Mouse (Mus musculus) heart, embryonic 16.5 days (tissue): ENCODE measurements around the gene Gm42420. TPM values are rescaled to one million over a fixed set of nuclear protein-coding genes. Genes with fewer than 3 reads are reported as not detected.

Experiments used
- ATAC-seq: fragments of 200-750 bp; cut with Nextera tagmentation; replicated peaks from 2 replicates; pipeline ENCODE4 v1.8.0; 2017; ENCODE audit warnings: moderate number of reproducible peaks; ENCODE audit not compliant: insufficient read depth, low FRiP score; ENCODE audit errors: extremely low read depth
- H3K27ac ChIP-seq: fragments of 300-500 bp; sonication (generic); 2 replicates; pipeline ENCODE4 v1.5.1; 2014; ENCODE audit warnings: mild to moderate bottlenecking, low read length, control low read depth, moderate library complexity
- H3K27me3 ChIP-seq: fragments of 300-500 bp; sonication (generic); 2 replicates; pipeline ENCODE4 v1.6.1; 2014; ENCODE audit warnings: low read length, mixed read lengths; ENCODE audit not compliant: control insufficient read depth, insufficient read depth
- H3K36me3 ChIP-seq: fragments of 300-500 bp; sonication (generic); 2 replicates; pipeline ENCODE4 v1.6.1; 2014; ENCODE audit not compliant: control insufficient read depth, insufficient read depth
- H3K4me1 ChIP-seq: fragments of 300-500 bp; sonication (generic); 2 replicates; pipeline ENCODE4 v1.6.1; 2014; ENCODE audit warnings: low read length, mixed read lengths; ENCODE audit not compliant: control insufficient read depth, insufficient read depth
- H3K4me2 ChIP-seq: fragments of 300-500 bp; sonication (generic); 2 replicates; pipeline ENCODE4 v1.6.1; 2014; ENCODE audit warnings: low read depth, mild to moderate bottlenecking, control low read depth, low read length
- H3K4me3 ChIP-seq: fragments of 300-500 bp; sonication (generic); 2 replicates; pipeline ENCODE4 v1.5.1; 2014; ENCODE audit warnings: mild to moderate bottlenecking, control low read depth, low read length
- H3K9ac ChIP-seq: fragments of 300-500 bp; sonication (generic); 2 replicates; pipeline ENCODE4 v1.6.1; 2014; ENCODE audit warnings: low read length, control low read depth
- H3K9me3 ChIP-seq: fragments of 300-500 bp; sonication (generic); replicated peaks from 2 replicates; pipeline ENCODE4 v1.6.1; 2016; ENCODE audit warnings: low read length; ENCODE audit not compliant: control insufficient read depth
- WGBS: fragments of 180-500 bp; shearing (Covaris S2); extraction: QIAGEN DNeasy Blood & Tissue Kit; methylation state at CpG from one replicate; pipeline ENCODE4 v1.1.7; 2014; 5-methylcytosine and 5-hydroxymethylcytosine counted together
- polyA plus RNA-seq: library from polyadenylated mRNA; unstranded; fragments of >200 nt; fragmentation: Nextera tagmentation; extraction: Ambion mirVana; gene quantifications from 2 replicates; pipeline ENCODE4 v1.2.1, GENCODE M21; 2015

Gene Gm42420
- polyA plus RNA-seq = 3.2 TPM in 1 of 2 replicates, not detected in the other

DNA sequence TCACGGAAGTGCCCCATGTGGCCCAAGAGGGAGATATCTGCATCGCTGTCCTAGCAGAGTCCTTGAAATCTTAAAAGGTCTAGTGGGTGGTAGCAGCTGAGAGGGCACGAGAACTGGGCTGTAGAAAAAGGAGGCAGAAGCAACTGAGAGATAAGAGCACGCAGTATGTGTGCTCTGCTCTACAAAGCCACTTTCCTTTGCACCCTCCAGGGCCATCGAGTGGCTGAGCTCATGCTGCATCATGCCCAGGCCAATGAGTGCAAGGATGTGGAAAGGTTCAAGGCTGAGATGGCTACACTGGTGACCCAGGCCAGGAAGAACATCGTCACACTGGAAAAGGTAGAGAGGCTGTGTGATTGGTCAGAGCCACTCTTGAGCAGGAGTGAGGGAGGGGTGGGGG is at the start of gene Gm42420:
Gm42420 (plus strand) TSS at position 237 of the 400 bp plus-strand sequence.
- WGBS = 73% methylated on average over 6 of the region's 6 CpGs
- no peak within 1 kb of the TSS for H3K9ac ChIP-seq
- no peaks in the 10 kb centered on the region for H3K27me3 ChIP-seq
- H3K36me3 ChIP-seq = peaks cover 38% of the 10 kb centered on the region
- no peaks in the 10 kb centered on the region for H3K4me1 ChIP-seq
- ATAC-seq = no peak
- H3K27ac ChIP-seq = no peak within 1 kb of the TSS
- H3K4me2 ChIP-seq = no peak within 1 kb of the TSS
- 0 out of 2 replicates have a peak, but pooled peaks cover 3% of the 10 kb centered on the region for H3K9me3 ChIP-seq
- H3K4me3 ChIP-seq = no peak within 1 kb of the TSS

DNA sequence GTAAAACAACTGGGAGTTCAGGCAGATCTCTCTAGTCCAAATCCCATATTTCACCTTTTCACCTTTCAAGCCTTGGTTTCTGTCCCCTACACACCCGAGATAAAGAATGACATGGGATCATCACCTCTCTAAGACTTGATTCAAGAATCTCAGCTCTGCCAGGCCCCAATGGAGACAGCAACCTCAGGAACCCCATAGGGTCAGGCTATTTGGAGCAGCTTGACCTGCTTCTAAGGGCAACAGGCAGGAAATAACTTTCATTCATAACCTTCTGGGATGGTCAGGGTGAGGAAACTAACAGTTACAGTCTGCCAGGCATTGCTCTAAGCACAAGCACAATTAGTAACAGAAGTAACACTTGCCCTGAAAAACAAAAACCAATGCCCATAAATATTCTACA is 48.9 kb upstream of the Gm42420 start:
- H3K27ac ChIP-seq = no peak overlapping the region
- ATAC-seq = no peak
- H3K4me3 ChIP-seq = no peak overlapping the region
- peaks cover 4% of the 10 kb centered on the region for H3K9me3 ChIP-seq
- no peaks in the 10 kb centered on the region for H3K27me3 ChIP-seq
- no peaks in the 10 kb centered on the region for H3K36me3 ChIP-seq
- H3K9ac ChIP-seq = no peak overlapping the region
- WGBS = 38% methylated on average over 1 of the region's 1 CpGs
- H3K4me1 ChIP-seq = peaks cover 20% of the 10 kb centered on the region
- H3K4me2 ChIP-seq = no peak overlapping the region

DNA sequence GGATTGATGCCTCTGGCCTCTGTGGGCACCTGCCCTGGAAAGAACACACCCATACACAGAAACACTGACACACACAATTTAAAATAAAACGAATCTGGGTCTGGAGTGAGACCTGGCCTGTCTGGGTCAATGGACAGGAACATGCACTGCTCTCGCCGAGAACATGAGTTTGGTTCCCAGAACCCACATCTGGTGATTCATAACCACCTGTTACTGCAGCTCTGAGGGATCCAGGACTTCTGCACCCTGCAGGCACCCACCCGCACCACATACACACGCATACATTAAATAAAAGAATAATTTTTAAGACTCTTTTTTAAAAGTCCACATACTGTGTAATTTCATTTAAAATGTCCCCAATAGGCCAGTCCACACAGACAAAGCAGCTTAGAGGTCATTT is 48.3 kb upstream of the Gm42420 start:
- Histone ChIP-seq H3K4me3 (no peak overlapping the region), H3K4me2 (no peak overlapping the region), H3K27me3 (no peaks in the 10 kb centered on the region), H3K9me3 (peaks cover 4% of the 10 kb centered on the region), H3K27ac (no peak overlapping the region), H3K36me3 (no peaks in the 10 kb centered on the region), H3K9ac (no peak overlapping the region), H3K4me1 (peaks cover 21% of the 10 kb centered on the region)
- ATAC-seq = no peak
- 93% methylated on average over 5 of the region's 5 CpGs for WGBS

DNA sequence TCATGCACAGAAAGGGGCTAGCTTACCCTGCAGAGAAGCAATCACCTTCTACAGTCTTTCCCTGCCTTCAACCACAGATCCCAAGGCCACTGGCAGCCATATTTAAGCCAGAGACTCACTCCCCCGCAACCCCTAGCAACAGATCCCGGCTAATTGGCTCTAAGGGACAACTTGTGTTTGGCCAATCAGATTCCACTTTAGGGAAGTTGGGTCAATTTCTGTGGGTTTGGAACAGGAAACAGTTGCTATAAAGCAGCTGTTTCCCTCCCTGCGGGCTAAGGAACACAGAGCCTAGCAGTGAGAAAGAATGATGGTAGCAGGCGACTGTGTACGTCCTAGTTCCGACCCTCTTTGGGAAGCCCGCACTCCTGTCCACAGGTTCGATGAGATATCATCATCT is 47.3 kb upstream of the Gm42420 start:
- Histone ChIP-seq H3K36me3 (no peaks in the 10 kb centered on the region), H3K9ac (no peak overlapping the region), H3K4me1 (peaks cover 29% of the 10 kb centered on the region), H3K4me2 (no peak overlapping the region), H3K27ac (peak overlapping the region; percentile 5; the same call in 1 of the 2 replicates), H3K4me3 (no peak overlapping the region), H3K27me3 (no peaks in the 10 kb centered on the region), H3K9me3 (peaks cover 4% of the 10 kb centered on the region)
- 67% methylated on average over 8 of the region's 8 CpGs for WGBS
- no peak for ATAC-seq

DNA sequence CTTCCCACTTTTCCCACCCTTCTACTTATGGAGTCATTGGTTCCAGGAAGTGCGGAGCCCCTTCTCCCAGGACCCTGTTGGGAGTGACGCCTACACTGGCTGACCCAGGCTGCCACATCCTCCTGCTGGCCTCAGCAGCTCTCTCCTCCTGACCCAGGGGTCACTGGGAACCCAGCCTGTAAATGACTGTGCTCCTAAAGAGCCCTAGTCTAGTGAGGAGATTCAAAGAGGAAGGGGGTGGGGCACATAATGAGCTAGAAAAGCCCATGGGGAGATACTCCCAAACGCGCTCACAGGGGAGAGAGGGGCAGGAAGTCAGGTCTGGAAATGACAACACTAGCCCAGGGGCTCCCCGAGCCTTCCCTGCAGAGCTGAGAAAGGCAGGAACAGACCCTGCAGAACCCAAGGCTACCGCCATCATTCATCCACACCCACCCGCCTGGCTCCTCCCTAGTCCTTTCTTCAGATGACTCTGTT is 45.8 kb upstream of the Gm42420 start:
- peak; percentile 53 for ATAC-seq

DNA sequence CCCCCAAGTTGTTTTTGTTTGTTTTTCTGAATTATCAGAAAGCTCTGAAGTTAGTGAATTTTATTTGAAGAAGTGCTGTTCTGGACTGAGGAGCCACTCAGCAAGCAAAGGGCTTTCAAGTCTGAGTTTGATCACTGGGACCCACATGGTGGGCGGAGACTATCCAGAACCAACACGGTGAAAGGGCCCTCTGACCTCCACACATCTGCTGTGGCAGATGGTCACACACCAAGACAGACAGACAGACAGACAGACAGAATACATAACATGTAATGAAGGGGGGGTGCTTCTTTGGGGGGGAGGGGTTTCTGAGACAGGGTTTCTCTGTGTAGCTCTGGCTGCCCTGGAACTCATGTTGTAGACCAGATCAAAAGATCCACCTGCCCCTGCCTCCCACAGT is 45.0 kb upstream of the Gm42420 start:
- WGBS = 44% methylated on average over 2 of the region's 2 CpGs
- no peak overlapping the region; the same call in 1 of the 2 replicates for H3K4me2 ChIP-seq

More for the DNA sequence above, 45.8 kb upstream of the Gm42420 start:
- no peak overlapping the region for H3K9ac ChIP-seq
- no peaks in the 10 kb centered on the region for H3K27me3 ChIP-seq
- peak overlapping the region; percentile 35; the same call in 1 of the 2 replicates for H3K4me2 ChIP-seq
- H3K36me3 ChIP-seq = no peaks in the 10 kb centered on the region
- 20% methylated on average over 7 of the region's 7 CpGs for WGBS
- peak overlapping the region; percentile 24; the same call in 1 of the 2 replicates for H3K4me3 ChIP-seq
- peak overlapping the region; percentile 47 for H3K27ac ChIP-seq
- H3K9me3 ChIP-seq = no peaks in the 10 kb centered on the region
- peaks cover 41% of the 10 kb centered on the region for H3K4me1 ChIP-seq

DNA sequence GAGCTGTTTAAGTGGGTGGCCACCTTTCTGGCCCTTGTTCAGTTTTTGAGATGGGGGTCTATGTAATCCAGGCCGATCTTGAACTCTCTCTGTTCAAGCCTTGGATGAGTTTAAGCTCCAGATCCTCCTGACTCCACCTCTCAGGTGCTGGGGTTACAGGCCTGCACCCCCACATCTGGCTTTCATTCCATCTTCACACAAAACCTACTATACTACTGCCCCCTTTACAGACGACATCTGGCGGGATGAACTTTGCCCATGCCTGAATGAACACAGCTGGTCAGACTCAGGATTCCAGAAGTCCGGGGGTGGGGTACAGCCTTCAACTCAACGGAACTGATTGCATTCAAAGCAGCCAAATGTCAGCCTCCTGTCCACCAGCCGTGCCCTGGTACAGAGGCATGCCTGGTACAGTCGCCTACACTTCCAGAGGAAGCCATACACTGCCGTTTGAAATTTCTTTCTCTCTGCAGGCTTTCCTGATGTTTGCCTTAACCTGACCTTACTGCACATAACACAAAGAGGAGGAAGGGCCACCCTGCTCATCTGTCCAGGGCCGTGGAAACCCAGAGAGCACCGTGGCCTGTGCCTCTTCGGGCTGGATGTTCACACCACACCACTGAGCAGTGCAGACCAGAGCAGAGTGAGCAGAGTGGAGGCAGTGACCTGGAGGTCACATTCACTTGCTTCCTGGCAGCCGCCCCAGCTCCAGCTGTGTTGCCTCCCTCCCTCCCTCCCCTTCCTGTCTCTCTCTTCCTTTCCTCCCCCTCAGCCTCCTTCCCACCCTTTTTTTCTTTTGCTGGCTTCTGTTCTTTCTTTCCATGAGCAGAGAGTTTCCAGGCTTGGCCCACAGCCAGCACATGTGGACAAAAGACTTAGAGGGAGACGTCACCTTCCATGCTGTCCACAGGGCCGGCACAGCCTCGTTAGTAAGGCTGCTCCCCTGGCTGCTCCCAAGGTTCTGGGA is 42.6 kb upstream of the Gm42420 start:
- 23% methylated on average over 15 of the region's 15 CpGs for WGBS
- peak overlapping the region; percentile 8 for H3K4me2 ChIP-seq

More for the DNA sequence above, 45.0 kb upstream of the Gm42420 start:
- Histone ChIP-seq H3K9ac (no peak overlapping the region), H3K36me3 (no peaks in the 10 kb centered on the region), H3K27me3 (no peaks in the 10 kb centered on the region), H3K4me1 (peaks cover 41% of the 10 kb centered on the region), H3K4me3 (no peak overlapping the region), H3K27ac (peak overlapping the region; percentile 47), H3K9me3 (no peaks in the 10 kb centered on the region)
- no peak for ATAC-seq

DNA sequence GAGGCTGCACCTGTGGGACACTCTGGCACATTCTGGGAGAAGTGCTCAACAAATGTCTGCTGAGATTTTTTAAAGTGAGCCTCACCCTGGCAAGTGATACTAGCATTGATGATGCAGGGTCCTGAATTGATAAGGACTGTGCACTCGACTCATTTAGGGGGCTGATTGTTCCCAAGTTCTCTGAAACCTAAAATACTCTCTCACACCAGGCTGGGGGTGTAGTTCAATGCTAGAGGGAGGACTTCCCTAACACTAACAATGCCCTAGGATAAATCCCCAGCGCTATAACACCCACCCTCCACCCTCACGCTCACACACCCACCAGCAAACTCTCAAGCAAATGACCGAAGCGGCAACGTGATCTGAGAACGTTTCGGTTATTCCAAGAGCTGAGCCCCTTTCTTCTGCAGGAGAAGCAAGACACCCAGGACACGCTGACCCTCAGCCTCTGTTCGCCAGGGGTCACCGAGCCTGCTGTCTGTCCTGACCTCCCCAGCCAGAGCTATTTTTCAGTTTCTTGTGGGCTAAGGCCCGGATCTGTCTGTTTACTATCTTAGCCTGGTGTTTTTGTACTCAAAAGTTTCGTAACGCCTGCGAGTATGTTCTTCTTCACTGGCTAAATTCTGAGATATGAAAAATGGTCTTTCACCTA is 41.7 kb upstream of the Gm42420 start:
- H3K4me2 ChIP-seq = no peak overlapping the region
- H3K4me3 ChIP-seq = no peak overlapping the region
- H3K9ac ChIP-seq = peak overlapping the region; percentile 36
- H3K9me3 ChIP-seq = no peaks in the 10 kb centered on the region
- peaks cover 41% of the 10 kb centered on the region for H3K4me1 ChIP-seq
- ATAC-seq = no peak
- H3K27me3 ChIP-seq = no peaks in the 10 kb centered on the region
- H3K27ac ChIP-seq = peak overlapping the region; percentile 82
- WGBS = 61% methylated on average over 15 of the region's 15 CpGs
- no peaks in the 10 kb centered on the region for H3K36me3 ChIP-seq

More for the DNA sequence above, 42.6 kb upstream of the Gm42420 start:
- no peaks in the 10 kb centered on the region for H3K9me3 ChIP-seq
- no peak overlapping the region for H3K4me3 ChIP-seq
- H3K9ac ChIP-seq = peak overlapping the region; percentile 36
- no peaks in the 10 kb centered on the region for H3K27me3 ChIP-seq
- ATAC-seq = peak; percentile 85
- peak overlapping the region; percentile 82 for H3K27ac ChIP-seq
- no peaks in the 10 kb centered on the region for H3K36me3 ChIP-seq
- peaks cover 41% of the 10 kb centered on the region for H3K4me1 ChIP-seq
